Mouse (Mus musculus) liver, embryonic 13.5 days (tissue): ENCODE results near the gene Igfbp6. TPM values are rescaled to one million over a fixed set of nuclear protein-coding genes. Genes with fewer than 3 reads are reported as not detected.

Experiments
- ATAC-seq: fragments of 200-750 bp; cut with Nextera tagmentation; 2 replicates; pipeline ENCODE4 v1.8.0; 2017; ENCODE audit warnings: low read depth, mild to moderate bottlenecking, moderate number of reproducible peaks, moderate library complexity
- DNase-seq: peaks from one replicate; pipeline ENCODE4 v3.0.0; 2022
- H3K27ac ChIP-seq: fragments of 300-500 bp; sonication (generic); 2 replicates; pipeline ENCODE4 v1.5.1; 2015; ENCODE audit warnings: moderate library complexity, mild to moderate bottlenecking, inconsistent platforms
- H3K27me3 ChIP-seq: fragments of 300-500 bp; sonication (generic); 2 replicates; pipeline ENCODE4 v1.6.1; 2015; ENCODE audit warnings: mild to moderate bottlenecking, inconsistent platforms
- H3K36me3 ChIP-seq: fragments of 300-500 bp; sonication (generic); 2 replicates; pipeline ENCODE4 v1.6.1; 2015; ENCODE audit warnings: mild to moderate bottlenecking, inconsistent platforms
- H3K4me1 ChIP-seq: fragments of 300-500 bp; sonication (generic); replicated peaks from 2 replicates; pipeline ENCODE4 v1.6.1; 2015; ENCODE audit warnings: inconsistent platforms
- H3K4me2 ChIP-seq: fragments of 300-500 bp; sonication (generic); 2 replicates; pipeline ENCODE4 v1.6.1; 2015; ENCODE audit warnings: inconsistent platforms, mild to moderate bottlenecking, moderate library complexity
- H3K4me3 ChIP-seq: fragments of 300-500 bp; sonication (generic); replicated peaks from 2 replicates; pipeline ENCODE4 v1.5.1; 2015; ENCODE audit warnings: mild to moderate bottlenecking, inconsistent platforms
- H3K9ac ChIP-seq: fragments of 300-500 bp; sonication (generic); 2 replicates; pipeline ENCODE4 v1.6.1; 2015; ENCODE audit warnings: mild to moderate bottlenecking, inconsistent platforms
- H3K9me3 ChIP-seq: fragments of 300-500 bp; sonication (generic); replicated peaks from 2 replicates; pipeline ENCODE4 v1.6.1; 2016; ENCODE audit warnings: inconsistent platforms
- WGBS: fragments of 180-500 bp; shearing (Covaris S2); methylation state at CpG from one replicate; pipeline ENCODE4 v1.1.7; 2015; ENCODE audit not compliant: insufficient replicate concordance; 5-methylcytosine and 5-hydroxymethylcytosine counted together
- polyA plus RNA-seq: library from polyadenylated mRNA; unstranded; fragments of >200 nt; fragmentation: Nextera tagmentation; extraction: Ambion mirVana; gene quantifications from 2 replicates; pipeline ENCODE4 v1.2.1, GENCODE M21; 2015

The Igfbp6 gene
- 1.1 and 1.2 TPM in 2 replicates for polyA plus RNA-seq

GRCm38 (mm10) chr15:102144274-102144711, at the start of gene Igfbp6:
Gene Igfbp6, plus strand, starts transcription at chr15:102144362.
- Histone ChIP-seq H3K4me3 (peak within 1 kb of the TSS; percentile 29), H3K27me3 (peaks cover 55% of the 10 kb centered on the region), H3K9me3 (no peaks in the 10 kb centered on the region), H3K27ac (no peak within 1 kb of the TSS), H3K4me2 (peak within 1 kb of the TSS; percentile 47), H3K4me1 (peaks cover 41% of the 10 kb centered on the region), H3K36me3 (no peaks in the 10 kb centered on the region), H3K9ac (0 out of 2 replicates have a peak within 1 kb of the TSS, but pooled peaks have one; percentile 15)
- ATAC-seq (0 out of 2 replicates have a peak, but pooled peaks have one; percentile 18), DNase-seq (no peak)
- 17% methylated on average over 22 of the region's 22 CpGs for WGBS

GRCm38 (mm10) chr15:102094988-102095387, 49.2 kb upstream of the Igfbp6 start:
- WGBS, result 80% methylated on average over 16 of the region's 16 CpGs
- H3K36me3 ChIP-seq, result peaks cover 81% of the 10 kb centered on the region
- no peak overlapping the region for H3K4me3 ChIP-seq
- H3K27me3 ChIP-seq, result peaks cover 5% of the 10 kb centered on the region
- no peaks in the 10 kb centered on the region for H3K9me3 ChIP-seq
- no peak overlapping the region for H3K27ac ChIP-seq
- peaks cover 40% of the 10 kb centered on the region for H3K4me1 ChIP-seq
- no peak overlapping the region for H3K4me2 ChIP-seq
- H3K9ac ChIP-seq, result no peak overlapping the region
- ATAC-seq (no peak), DNase-seq (no peak)

GRCm38 (mm10) chr15:102097147-102097915, 46.8 kb upstream of the Igfbp6 start:
- no peak overlapping the region for H3K27ac ChIP-seq
- H3K4me3 ChIP-seq, result no peak overlapping the region
- ATAC-seq (no peak), DNase-seq (no peak)
- H3K27me3 ChIP-seq, result peaks cover 26% of the 10 kb centered on the region
- H3K4me1 ChIP-seq, result peaks cover 58% of the 10 kb centered on the region
- H3K36me3 ChIP-seq, result peaks cover 58% of the 10 kb centered on the region
- H3K9me3 ChIP-seq, result no peaks in the 10 kb centered on the region
- no peak overlapping the region for H3K4me2 ChIP-seq
- WGBS, result 43% methylated on average over 8 of the region's 8 CpGs
- no peak overlapping the region for H3K9ac ChIP-seq

GRCm38 (mm10) chr15:102097991-102098555, 46.1 kb upstream of the Igfbp6 start:
- no peak for ATAC-seq
- Histone ChIP-seq H3K36me3 (peaks cover 50% of the 10 kb centered on the region), H3K9ac (no peak overlapping the region), H3K4me2 (no peak overlapping the region), H3K9me3 (no peaks in the 10 kb centered on the region), H3K27ac (no peak overlapping the region), H3K4me1 (peaks cover 65% of the 10 kb centered on the region), H3K27me3 (peaks cover 34% of the 10 kb centered on the region), H3K4me3 (no peak overlapping the region)
- 55% methylated on average over 5 of the region's 5 CpGs for whole genome bisulfite sequencing
- DNase-seq, result no peak

- Histone ChIP-seq H3K27me3 (peaks cover 46% of the 10 kb centered on the region), H3K4me2 (peak overlapping the region; percentile 92), H3K4me3 (no peak overlapping the region), H3K9me3 (no peaks in the 10 kb centered on the region), H3K9ac (0 out of 2 replicates have a peak overlapping the region, but pooled peaks have one; percentile 69), H3K4me1 (peaks cover 77% of the 10 kb centered on the region), H3K36me3 (peaks cover 38% of the 10 kb centered on the region), H3K27ac (no peak overlapping the region)
- WGBS, result 55% methylated on average over 5 of the region's 5 CpGs
- DNase-seq, result no peak
- no peak for ATAC-seq
Measured at GRCm38 (mm10) chr15:102099260-102099659, 44.9 kb upstream of the Igfbp6 start.

- no peak for ATAC-seq
- Histone ChIP-seq H3K4me1 (peaks cover 81% of the 10 kb centered on the region), H3K36me3 (peaks cover 33% of the 10 kb centered on the region), H3K4me3 (peak overlapping the region; percentile 63), H3K4me2 (peak overlapping the region; percentile 92), H3K9ac (peak overlapping the region; percentile 69), H3K9me3 (no peaks in the 10 kb centered on the region), H3K27ac (no peak overlapping the region), H3K27me3 (peaks cover 49% of the 10 kb centered on the region)
- DNase-seq, result no peak
- 22% methylated on average over 8 of the region's 8 CpGs for WGBS
Measured at GRCm38 (mm10) chr15:102099771-102100160, 44.4 kb upstream of the Igfbp6 start.

GRCm38 (mm10) chr15:102100161-102100981, 43.8 kb upstream of the Igfbp6 start, which contains the start of gene Tns2:
Gene Tns2, plus strand, starts transcription at chr15:102100413.
- Histone ChIP-seq H3K9ac (peak within 1 kb of the TSS; percentile 69), H3K36me3 (peaks cover 27% of the 10 kb centered on the region), H3K27ac (peak within 1 kb of the TSS; percentile 77), H3K4me2 (peak within 1 kb of the TSS; percentile 92), H3K4me3 (peak within 1 kb of the TSS; percentile 63), H3K9me3 (no peaks in the 10 kb centered on the region), H3K27me3 (peaks cover 55% of the 10 kb centered on the region), H3K4me1 (peaks cover 82% of the 10 kb centered on the region)
- 2% methylated on average over 52 of the region's 82 CpGs for WGBS
- ATAC-seq, result peak; percentile 69
- peak; percentile 55 for DNase-seq

GRCm38 (mm10) chr15:102100996-102101671, 43.0 kb upstream of the Igfbp6 start:
- 36% methylated on average over 10 of the region's 10 CpGs for WGBS
- Histone ChIP-seq H3K9me3 (no peaks in the 10 kb centered on the region), H3K4me1 (peaks cover 86% of the 10 kb centered on the region), H3K36me3 (peaks cover 20% of the 10 kb centered on the region), H3K4me3 (peak overlapping the region; percentile 63), H3K9ac (peak overlapping the region; percentile 69; the same call in 1 of the 2 replicates), H3K4me2 (peak overlapping the region; percentile 92), H3K27ac (peak overlapping the region; percentile 77), H3K27me3 (peaks cover 63% of the 10 kb centered on the region)
- DNase-seq (no peak), ATAC-seq (no peak)

GRCm38 (mm10) chr15:102101672-102102541, 42.3 kb upstream of the Igfbp6 start:
- peak overlapping the region; percentile 63 for H3K4me3 ChIP-seq
- H3K27ac ChIP-seq, result peak overlapping the region; percentile 77
- H3K36me3 ChIP-seq, result peaks cover 13% of the 10 kb centered on the region
- 39% methylated on average over 11 of the region's 11 CpGs for WGBS
- H3K9me3 ChIP-seq, result no peaks in the 10 kb centered on the region
- DNase-seq, result no peak
- H3K9ac ChIP-seq, result peak overlapping the region; percentile 23; the same call in 1 of the 2 replicates
- H3K4me2 ChIP-seq, result peak overlapping the region; percentile 92
- ATAC-seq, result no peak
- peaks cover 70% of the 10 kb centered on the region for H3K27me3 ChIP-seq
- peaks cover 88% of the 10 kb centered on the region for H3K4me1 ChIP-seq
